Mouse (Mus musculus) megakaryocyte, embryonic 14.5 days (primary cell): ENCODE measurements around the gene Kat6b.

Source experiments
- FLI1 ChIP-seq: IDR thresholded peaks from 2 replicates; pipeline ENCODE4 v1.6.1; 2012; ENCODE audit warnings: low read length, inconsistent platforms, mixed read lengths
- GATA1 ChIP-seq: IDR thresholded peaks from 3 replicates; pipeline ENCODE4 v1.6.1; 2012; ENCODE audit warnings: mixed read lengths, low read length, inconsistent platforms, borderline replicate concordance

DNA sequence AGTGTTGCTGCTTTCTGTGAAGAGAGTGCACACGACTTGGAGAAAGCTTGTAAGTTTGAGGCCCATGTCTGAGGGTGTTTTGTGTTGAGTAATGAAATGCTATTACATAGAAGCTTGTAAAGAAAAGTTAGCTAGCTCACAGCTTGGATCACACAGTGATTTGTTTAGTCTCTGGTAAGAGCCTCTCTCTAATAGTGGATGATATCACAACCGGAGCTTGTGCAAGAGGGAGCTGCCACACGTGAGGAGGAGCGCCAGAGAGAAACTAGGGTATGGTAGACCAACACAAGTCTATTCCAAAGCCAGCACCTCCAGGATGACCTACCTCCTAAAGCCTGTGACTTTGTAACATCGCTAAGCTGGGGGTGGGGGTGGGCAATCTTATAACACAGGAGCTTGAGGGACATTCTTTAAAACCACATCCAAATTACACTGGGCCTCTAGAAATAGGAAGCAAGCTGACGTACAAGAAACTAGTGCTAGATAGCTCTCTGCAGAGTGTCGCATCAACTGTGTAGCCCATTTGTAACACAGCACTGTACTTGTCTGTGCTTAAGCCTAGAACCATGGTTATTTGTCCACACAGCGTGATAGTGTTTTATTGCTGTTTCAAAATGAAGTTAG is 93.6 kb downstream of the Kat6b start:
- TF ChIP-seq GATA1 (no peak), FLI1 (no peak)
